Mouse (Mus musculus) liver, embryonic 14.5 days (tissue): ENCODE data around the gene Enpp4.

ENCODE experiments used
- CTCF ChIP-seq: IDR thresholded peaks from 2 replicates; pipeline ENCODE4 v1.5.1; 2016; ENCODE audit warnings: antibody characterized with exemption, low read depth, control low read depth
- EP300 ChIP-seq: IDR thresholded peaks from 2 replicates; pipeline ENCODE4 v1.6.1; 2016; ENCODE audit warnings: antibody characterized with exemption, low read depth

DNA sequence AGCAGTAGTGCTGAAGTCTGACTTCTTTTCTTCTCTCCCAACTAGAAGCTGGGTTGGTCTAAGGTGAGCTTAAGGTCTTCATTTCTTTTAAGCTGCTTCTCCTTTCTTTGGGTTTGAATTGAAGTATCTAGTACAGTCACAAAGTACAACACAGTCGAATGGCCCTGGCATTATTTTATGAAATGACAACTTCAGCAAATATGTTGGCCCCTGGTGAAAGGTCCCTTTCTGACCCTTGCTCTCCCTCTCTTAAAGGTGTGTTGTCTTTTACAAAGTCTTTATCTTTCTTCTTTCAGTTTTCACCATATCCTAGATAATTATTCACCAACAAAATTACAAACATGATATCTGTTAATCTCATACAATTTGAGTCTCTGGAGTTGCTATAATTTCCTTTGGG lies 40.2 kb upstream of the Enpp4 start:
- TF ChIP-seq CTCF: no peak
- TF ChIP-seq EP300: no peak
